Mouse (Mus musculus) retina, postnatal 7 days (tissue): ENCODE measurements at regions not wholly inside any gene's neighbourhood (a gene's known extent, or its start where the extent isn't known, plus 50 kb on each side); places are given as distances from the start of the nearest gene placed in this dataset.

Experiments
- DNase-seq: peaks from one replicate; pipeline ENCODE4 v3.0.0-alpha.2; 2012; ENCODE audit warnings: low read depth, low spot score

DNA sequence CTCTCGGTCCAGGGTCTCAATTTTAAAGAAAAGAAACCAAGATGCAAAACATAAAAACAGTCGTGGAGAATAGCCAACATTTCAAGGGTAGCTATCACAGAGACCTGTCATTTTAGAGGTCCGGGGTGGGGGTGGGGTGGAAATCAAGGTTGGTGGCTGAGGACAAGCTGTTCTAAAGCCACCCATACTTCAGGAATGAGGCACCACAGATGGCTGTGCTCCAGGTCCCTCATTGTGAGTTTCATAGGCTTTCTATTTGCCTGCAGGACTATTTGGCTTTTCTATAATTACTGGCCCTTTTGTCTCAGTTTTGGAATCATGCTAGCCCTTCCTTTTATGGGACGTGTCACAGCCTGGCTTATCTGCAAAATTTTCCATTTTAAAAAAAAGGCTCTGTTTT lies 55.4 kb upstream of the L3mbtl4 start:
- DNase-seq: no peak

DNA sequence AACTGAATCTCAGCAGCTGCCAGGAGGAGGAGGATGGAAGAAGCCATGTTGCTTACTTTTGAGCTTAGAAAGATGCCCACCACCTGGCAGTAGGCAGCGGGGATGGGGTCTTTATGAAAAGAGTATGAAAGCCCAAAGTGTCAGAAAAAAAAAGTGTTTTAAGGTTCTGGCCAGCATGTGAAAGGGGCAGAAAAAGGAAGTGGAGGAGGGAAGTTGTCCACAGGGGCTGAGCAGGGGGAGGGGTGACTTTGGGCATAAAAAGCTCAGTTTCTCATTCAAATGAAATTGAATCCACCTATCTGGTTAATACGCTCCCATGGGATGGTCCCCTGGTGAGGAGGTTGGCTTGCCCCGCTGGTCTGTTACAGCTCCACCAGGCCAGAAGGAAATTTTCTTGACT lies 50.4 kb upstream of the L3mbtl4 start:
- DNase-seq: no peak
